Mouse (Mus musculus): ENCODE results near the gene Olfr1241. TPM values are rescaled to one million over a fixed set of nuclear protein-coding genes. Genes with fewer than 3 reads are reported as not detected.

The Olfr1241 gene
- polyA plus RNA-seq (2012; rRNA removed), result not detected in 2 replicates

GRCm38 (mm10) chr2:89487026-89487425 lies at the start of gene Olfr1241:
Gene Olfr1241 (minus strand): TSS chr2:89487126.
- no peak within 1 kb of the TSS for H3K27ac ChIP-seq (ENCODE audit: control insufficient read depth, insufficient read depth, low read depth, low read length)
- no peak for TF ChIP-seq POLR2A (IDR thresholded peaks at IDR 0.05; ENCODE audit: control insufficient read depth, low read depth, low read length)
- TF ChIP-seq CTCF (IDR thresholded peaks at IDR 0.05; ENCODE audit: control insufficient read depth, insufficient read depth, insufficient replicate concordance, low read depth, low read length), result no peak
- H3K27me3 ChIP-seq (ENCODE audit: control insufficient read depth, insufficient read depth, low read length), result no peaks in the 10 kb centered on the region
- H3K36me3 ChIP-seq (ENCODE audit: control insufficient read depth, insufficient read depth, low read length), result no peaks in the 10 kb centered on the region
- H3K4me3 ChIP-seq (ENCODE audit: control insufficient read depth, low read depth, low read length), result no peak within 1 kb of the TSS
- H3K4me1 ChIP-seq (ENCODE audit: control insufficient read depth, insufficient read depth, low read length), result no peaks in the 10 kb centered on the region

GRCm38 (mm10) chr2:89531387-89531786 lies 44.5 kb upstream of the Olfr1241 start, which contains the start of gene Olfr1243:
Gene Olfr1243 (minus strand): TSS chr2:89531487.
- Histone ChIP-seq H3K27me3 (ENCODE audit: control insufficient read depth, insufficient read depth, low read length) (no peaks in the 10 kb centered on the region), H3K36me3 (ENCODE audit: control insufficient read depth, insufficient read depth, low read length) (no peaks in the 10 kb centered on the region), H3K4me1 (ENCODE audit: control insufficient read depth, insufficient read depth, low read length) (no peaks in the 10 kb centered on the region), H3K27ac (ENCODE audit: control insufficient read depth, insufficient read depth, low read depth, low read length) (no peak within 1 kb of the TSS), H3K4me3 (ENCODE audit: control insufficient read depth, low read depth, low read length) (no peak within 1 kb of the TSS)
- no peak for TF ChIP-seq POLR2A (IDR thresholded peaks at IDR 0.05; ENCODE audit: control insufficient read depth, low read depth, low read length)
- no peak for TF ChIP-seq CTCF (IDR thresholded peaks at IDR 0.05; ENCODE audit: control insufficient read depth, insufficient read depth, insufficient replicate concordance, low read depth, low read length)

GRCm38 (mm10) chr2:89498235-89498634 lies 11.3 kb upstream of the Olfr1241 start, which contains the start of gene Olfr1242:
Gene Olfr1242 (minus strand): TSS chr2:89498335.
- H3K27ac ChIP-seq (ENCODE audit: control insufficient read depth, insufficient read depth, low read depth, low read length), result no peak within 1 kb of the TSS
- no peak for TF ChIP-seq POLR2A (IDR thresholded peaks at IDR 0.05; ENCODE audit: control insufficient read depth, low read depth, low read length)
- TF ChIP-seq CTCF (IDR thresholded peaks at IDR 0.05; ENCODE audit: control insufficient read depth, insufficient read depth, insufficient replicate concordance, low read depth, low read length), result no peak
- H3K27me3 ChIP-seq (ENCODE audit: control insufficient read depth, insufficient read depth, low read length), result no peaks in the 10 kb centered on the region
- no peaks in the 10 kb centered on the region for H3K36me3 ChIP-seq (ENCODE audit: control insufficient read depth, insufficient read depth, low read length)
- H3K4me3 ChIP-seq (ENCODE audit: control insufficient read depth, low read depth, low read length), result no peak within 1 kb of the TSS
- H3K4me1 ChIP-seq (ENCODE audit: control insufficient read depth, insufficient read depth, low read length), result no peaks in the 10 kb centered on the region

- Histone ChIP-seq H3K27ac (ENCODE audit: control insufficient read depth, insufficient read depth, low read depth, low read length) (no peak within 1 kb of the TSS), H3K4me1 (ENCODE audit: control insufficient read depth, insufficient read depth, low read length) (no peaks in the 10 kb centered on the region), H3K4me3 (ENCODE audit: control insufficient read depth, low read depth, low read length) (no peak within 1 kb of the TSS), H3K27me3 (ENCODE audit: control insufficient read depth, insufficient read depth, low read length) (no peaks in the 10 kb centered on the region), H3K36me3 (ENCODE audit: control insufficient read depth, insufficient read depth, low read length) (no peaks in the 10 kb centered on the region)
- TF ChIP-seq CTCF (IDR thresholded peaks at IDR 0.05; ENCODE audit: control insufficient read depth, insufficient read depth, insufficient replicate concordance, low read depth, low read length), result no peak
- no peak for TF ChIP-seq POLR2A (IDR thresholded peaks at IDR 0.05; ENCODE audit: control insufficient read depth, low read depth, low read length)
Measured at GRCm38 (mm10) chr2:89442900-89443299, 44.0 kb downstream of the Olfr1241 start, which contains the start of gene Olfr1240. Gene Olfr1240 (minus strand): TSS chr2:89443000.

Other genes with a start within 250 kb of the Olfr1241 start
- gene Olfr1228, start 233.1 kb downstream of the Olfr1241 start, polyA plus RNA-seq (2012; rRNA removed), result not detected in 2 replicates
- gene Olfr1229, start 199.1 kb downstream of the Olfr1241 start, polyA plus RNA-seq (2012; rRNA removed), result not detected in 2 replicates
- gene Olfr1230, start 189.9 kb downstream of the Olfr1241 start, polyA plus RNA-seq (2012; rRNA removed), result not detected in 2 replicates
- gene Olfr1231, start 180.1 kb downstream of the Olfr1241 start, polyA plus RNA-seq (2012; rRNA removed), result not detected in 2 replicates
- not detected in 2 replicates for gene Olfr1232, start 157.5 kb downstream of the Olfr1241 start, polyA plus RNA-seq (2012; rRNA removed)
- gene Olfr1233, start 144.7 kb downstream of the Olfr1241 start, polyA plus RNA-seq (2012; rRNA removed), result 0.14 TPM in 1 of 2 replicates, not detected in the other
- not detected in 2 replicates for gene Olfr1234, start 122.3 kb downstream of the Olfr1241 start, polyA plus RNA-seq (2012; rRNA removed)
- not detected in 2 replicates for gene Olfr1238, start 77.5 kb downstream of the Olfr1241 start, polyA plus RNA-seq (2012; rRNA removed)
- gene Olfr1239, start 66.7 kb downstream of the Olfr1241 start, polyA plus RNA-seq (2012; rRNA removed), result not detected in 2 replicates
- not detected in 2 replicates for gene Olfr1240, start 44.1 kb downstream of the Olfr1241 start, polyA plus RNA-seq (2012; rRNA removed)
- gene Olfr1242, start 11.2 kb upstream of the Olfr1241 start, polyA plus RNA-seq (2012; rRNA removed), result not detected in 2 replicates
- gene Olfr1243, start 44.4 kb upstream of the Olfr1241 start, polyA plus RNA-seq (2012; rRNA removed), result not detected in 2 replicates
- gene Olfr1245, start 91.3 kb upstream of the Olfr1241 start, polyA plus RNA-seq (2012; rRNA removed), result not detected in 2 replicates
- gene Olfr1246, start 106.0 kb upstream of the Olfr1241 start, polyA plus RNA-seq (2012; rRNA removed), result not detected in 2 replicates
- not detected in 2 replicates for gene Olfr1247, start 127.0 kb upstream of the Olfr1241 start, polyA plus RNA-seq (2012; rRNA removed)
- gene Olfr1248, start 131.1 kb upstream of the Olfr1241 start, polyA plus RNA-seq (2012; rRNA removed), result not detected in 2 replicates
- gene Olfr1249, start 147.9 kb upstream of the Olfr1241 start, polyA plus RNA-seq (2012; rRNA removed), result not detected in 2 replicates
- not detected in 2 replicates for gene Olfr1250, start 174.3 kb upstream of the Olfr1241 start, polyA plus RNA-seq (2012; rRNA removed)
- 0.22 TPM in 1 of 2 replicates, not detected in the other for gene Olfr1251, start 184.8 kb upstream of the Olfr1241 start, polyA plus RNA-seq (2012; rRNA removed)
- not detected in 2 replicates for gene Olfr1252, start 237.9 kb upstream of the Olfr1241 start, polyA plus RNA-seq (2012; rRNA removed)